Mouse (Mus musculus) CH12.LX (cell line): ENCODE measurements at regions not wholly inside any gene's neighbourhood (a gene's known extent, or its start where the extent isn't known, plus 50 kb on each side); places are given as distances from the start of the nearest gene placed in this dataset.

Experiments used
- DNase-seq: peaks from one replicate; pipeline ENCODE4 v3.0.0-alpha.2; 2013; ENCODE audit errors: extremely low read depth
- H3K27ac ChIP-seq: 2 replicates; pipeline ENCODE4 v1.5.1; 2012; ENCODE audit warnings: low read depth, mild to moderate bottlenecking, control low read depth, moderate library complexity; ENCODE audit not compliant: insufficient read depth
- H3K27me3 ChIP-seq: replicated peaks from 2 replicates; pipeline ENCODE3; 2012; ENCODE audit warnings: inconsistent platforms
- H3K36me3 ChIP-seq, 2 experiments: replicated peaks in 1 of 2; 2 replicates each; pipeline versions ENCODE3 to v1.6.1; 2012; ENCODE audit warnings: inconsistent platforms in 1 of 2, low read length in 1 of 2, mild to moderate bottlenecking in 1 of 2, mixed read lengths in 1 of 2, moderate library complexity in 1 of 2; ENCODE audit not compliant: control insufficient read depth in 1 of 2, insufficient read depth in 1 of 2
- H3K4me1 ChIP-seq, 2 experiments: 2 replicates each; pipeline ENCODE4 v1.6.1; 2012; ENCODE audit warnings: inconsistent platforms in 1 of 2, moderate library complexity in 1 of 2; ENCODE audit not compliant: insufficient read depth in 2 of 2, control insufficient read depth in 1 of 2
- H3K4me2 ChIP-seq: 2 replicates; pipeline ENCODE4 v1.6.1; 2012; ENCODE audit warnings: low read depth, mild to moderate bottlenecking, control low read depth; ENCODE audit not compliant: poor library complexity, insufficient read depth, severe bottlenecking
- H3K4me3 ChIP-seq, 3 experiments: fragments of 150-350 bp in 1 of 3; sonication (generic) in 1 of 3; replicated peaks in 1 of 3; 2 replicates each; pipeline versions ENCODE3 to v1.5.1; 2011 to 2012; ENCODE audit warnings: low read depth in 2 of 3, low read length in 2 of 3, mild to moderate bottlenecking in 2 of 3, moderate library complexity in 2 of 3, control low read depth in 1 of 3, improper control_type of control experiment in 1 of 3, inconsistent platforms in 1 of 3, mixed read lengths in 1 of 3; ENCODE audit not compliant: poor library complexity in 1 of 3
- H3K79me2 ChIP-seq: replicated peaks from 2 replicates; pipeline ENCODE4 v1.6.1; 2012; ENCODE audit warnings: mild to moderate bottlenecking, moderate library complexity; ENCODE audit not compliant: control insufficient read depth, poor library complexity, insufficient read depth, severe bottlenecking; ENCODE audit errors: extremely low read depth
- H3K9ac ChIP-seq: 2 replicates; pipeline ENCODE4 v1.6.1; 2012; ENCODE audit warnings: low read depth, mild to moderate bottlenecking, control low read depth, moderate library complexity; ENCODE audit not compliant: insufficient read depth
- H3K9me3 ChIP-seq: replicated peaks from 2 replicates; pipeline ENCODE3; 2012; ENCODE audit warnings: low read length, inconsistent platforms, mixed read lengths
- BHLHE40 ChIP-seq: IDR thresholded peaks from 2 replicates; pipeline ENCODE4 v1.6.1; 2011; ENCODE audit warnings: mild to moderate bottlenecking, low read depth, low read length, improper control_type of control experiment
- CHD1 ChIP-seq: IDR thresholded peaks from 2 replicates; pipeline ENCODE4 v1.6.1; 2012; ENCODE audit warnings: low read depth, low read length, improper control_type of control experiment, inconsistent platforms
- CHD2 ChIP-seq: IDR thresholded peaks from 2 replicates; pipeline ENCODE4 v1.6.1; 2011; ENCODE audit warnings: low read length, improper control_type of control experiment
- CTCF ChIP-seq, 2 experiments: IDR thresholded peaks in 1 of 2; conservative IDR thresholded peaks in 1 of 2; 2 replicates each; pipeline ENCODE4 v1.5.1; 2011 to 2012; ENCODE audit warnings: low read depth in 2 of 2, low read length in 2 of 2, improper control_type of control experiment in 1 of 2, inconsistent platforms in 1 of 2, mild to moderate bottlenecking in 1 of 2, moderate library complexity in 1 of 2
- ELF1 ChIP-seq: IDR thresholded peaks from 2 replicates; pipeline ENCODE4 v1.6.1; 2014; ENCODE audit warnings: low read depth, mild to moderate bottlenecking, inconsistent platforms, low read length, improper control_type of control experiment
- ETS1 ChIP-seq: conservative IDR thresholded peaks from 2 replicates; pipeline ENCODE4 v1.6.1; 2012; ENCODE audit warnings: low read depth, mild to moderate bottlenecking, inconsistent platforms, low read length, improper control_type of control experiment, moderate library complexity
- GABPA ChIP-seq: IDR thresholded peaks from 2 replicates; pipeline ENCODE4 v1.6.1; 2012; ENCODE audit warnings: low read depth, low read length, improper control_type of control experiment, inconsistent platforms; ENCODE audit not compliant: insufficient replicate concordance
- HCFC1 ChIP-seq: IDR thresholded peaks from 2 replicates; pipeline ENCODE4 v1.6.1; 2012; ENCODE audit warnings: low read depth, mild to moderate bottlenecking, inconsistent platforms, low read length, improper control_type of control experiment
- IRF4 ChIP-seq: IDR thresholded peaks from 2 replicates; pipeline ENCODE4 v1.6.1; 2014; ENCODE audit warnings: low read depth, mild to moderate bottlenecking, inconsistent platforms, low read length, improper control_type of control experiment
- JUN ChIP-seq: IDR thresholded peaks from 2 replicates; pipeline ENCODE4 v1.6.1; 2011; ENCODE audit warnings: low read depth, mild to moderate bottlenecking, low read length, improper control_type of control experiment, moderate library complexity; ENCODE audit not compliant: insufficient read depth
- JUND ChIP-seq: conservative IDR thresholded peaks from 2 replicates; pipeline ENCODE4 v1.6.1; 2011; ENCODE audit warnings: low read depth, low read length, improper control_type of control experiment
- KAT2A ChIP-seq: IDR thresholded peaks from 2 replicates; pipeline ENCODE4 v1.6.1; 2012; ENCODE audit warnings: low read length, improper control_type of control experiment, inconsistent platforms; ENCODE audit not compliant: insufficient replicate concordance
- MAX ChIP-seq: IDR thresholded peaks from 2 replicates; pipeline ENCODE4 v1.6.1; 2011; ENCODE audit warnings: low read length, improper control_type of control experiment
- MAZ ChIP-seq: IDR thresholded peaks from 2 replicates; pipeline ENCODE4 v1.6.1; 2012; ENCODE audit warnings: low read depth, mild to moderate bottlenecking, inconsistent platforms, low read length, improper control_type of control experiment, moderate library complexity
- MEF2A ChIP-seq: IDR thresholded peaks from 2 replicates; pipeline ENCODE4 v1.6.1; 2014; ENCODE audit warnings: low read depth, mild to moderate bottlenecking, inconsistent platforms, low read length, improper control_type of control experiment, borderline replicate concordance
- MXI1 ChIP-seq: IDR thresholded peaks from 2 replicates; pipeline ENCODE4 v1.6.1; 2011; ENCODE audit warnings: mild to moderate bottlenecking, low read depth, low read length, improper control_type of control experiment
- MYC ChIP-seq: IDR thresholded peaks from 2 replicates; pipeline ENCODE4 v1.6.1; 2011; ENCODE audit warnings: low read depth, mild to moderate bottlenecking, improper control_type of control experiment, low read length
- NRF1 ChIP-seq: IDR thresholded peaks from 2 replicates; pipeline ENCODE4 v1.6.1; 2014; ENCODE audit warnings: low read depth, mild to moderate bottlenecking, inconsistent platforms, low read length, improper control_type of control experiment, moderate library complexity
- POLR2A ChIP-seq: IDR thresholded peaks from 2 replicates; pipeline ENCODE4 v1.6.1; 2011; ENCODE audit warnings: low read depth, mild to moderate bottlenecking, improper control_type of control experiment, low read length
- POLR2AphosphoS2 ChIP-seq: IDR thresholded peaks from 2 replicates; pipeline ENCODE4 v1.6.1; 2011; ENCODE audit warnings: low read depth, low read length, improper control_type of control experiment
- RAD21 ChIP-seq: IDR thresholded peaks from 2 replicates; pipeline ENCODE4 v1.6.1; 2011; ENCODE audit warnings: low read depth, mild to moderate bottlenecking, low read length, improper control_type of control experiment, moderate library complexity
- RCOR1 ChIP-seq: conservative IDR thresholded peaks from 2 replicates; pipeline ENCODE4 v1.6.1; 2012; ENCODE audit warnings: low read depth, mild to moderate bottlenecking, inconsistent platforms, low read length, improper control_type of control experiment
- SIN3A ChIP-seq: IDR thresholded peaks from 2 replicates; pipeline ENCODE4 v1.6.1; 2012; ENCODE audit warnings: low read length, improper control_type of control experiment, inconsistent platforms
- TBP ChIP-seq: conservative IDR thresholded peaks from 2 replicates; pipeline ENCODE4 v1.6.1; 2011; ENCODE audit warnings: low read depth, low read length, improper control_type of control experiment
- USF1 ChIP-seq: IDR thresholded peaks from 2 replicates; pipeline ENCODE4 v1.6.1; 2014; ENCODE audit warnings: low read depth, mild to moderate bottlenecking, inconsistent platforms, low read length, improper control_type of control experiment
- USF2 ChIP-seq: conservative IDR thresholded peaks from 2 replicates; pipeline ENCODE4 v1.6.1; 2011; ENCODE audit warnings: low read depth, low read length, improper control_type of control experiment
- ZKSCAN1 ChIP-seq: IDR thresholded peaks from 2 replicates; pipeline ENCODE4 v1.6.1; 2012; ENCODE audit warnings: low read depth, inconsistent platforms, low read length, improper control_type of control experiment, borderline replicate concordance
- ZMIZ1 ChIP-seq: IDR thresholded peaks from 2 replicates; pipeline ENCODE4 v1.6.1; 2012; ENCODE audit warnings: low read depth, mild to moderate bottlenecking, inconsistent platforms, low read length, improper control_type of control experiment
- dilution Hi-C: fragments of 300-500 bp; cut with MboI; formaldehyde crosslinking; loops from 2 replicates; pipeline ENCODE4 v1.14.3; 2020; ENCODE audit warnings: low sequenced_read_pairs; ENCODE audit not compliant: extremely low pct_unique_long_range_greater_than_20kb, extremely low pct_ligation_motif_present
- in situ Hi-C: fragments of 300-500 bp; cut with MboI; formaldehyde crosslinking; loops from 3 replicates; pipeline ENCODE4 v1.14.3; 2019; ENCODE audit warnings: low sequenced_read_pairs, low pct_ligation_motif_present, low pct_unique_long_range_greater_than_20kb, mixed read lengths

GRCm38 (mm10) chr8:104037611-104038010 lies 63.8 kb upstream of the Cdh5 start:
- dilution Hi-C loops (no loop called here), in situ Hi-C loops (loop anchor here (25.0 kb wide), 1 partner anchor 450 kb away; no protein-coding TSS in a partner anchor)
- TF ChIP-seq CTCF (conservative IDR thresholded peaks at IDR 0.05 in 1 of 2, IDR thresholded peaks at IDR 0.05 in 1 of 2; ENCODE audit: low read depth in 2 of 2, low read length in 2 of 2) (no peak), HCFC1 (no peak), TBP (no peak), USF1 (no peak), SIN3A (no peak), POLR2A (no peak), JUND (no peak), RAD21 (no peak), MAX (no peak), CHD1 (no peak), ZMIZ1 (no peak), ETS1 (no peak), ZKSCAN1 (no peak), JUN (no peak), POLR2AphosphoS2 (no peak), MXI1 (no peak), CHD2 (no peak), GABPA (no peak), IRF4 (no peak), MAZ (no peak)
- no peaks in the 10 kb centered on the region for H3K9me3 ChIP-seq
- DNase-seq: no peak
- H3K27ac ChIP-seq: no peak overlapping the region
- H3K4me2 ChIP-seq: no peak overlapping the region
- H3K27me3 ChIP-seq: peaks cover 3% of the 10 kb centered on the region
- no peaks in the 10 kb centered on the region for H3K79me2 ChIP-seq
- H3K9ac ChIP-seq: no peak overlapping the region
- H3K4me1 ChIP-seq: peaks cover 3 to 20% of the 10 kb centered on the region in 2 experiments; a peak in 2 of 4 replicates
- H3K4me3 ChIP-seq: no peak overlapping the region
- no peaks in the 10 kb centered on the region for H3K36me3 ChIP-seq

- no peak overlapping the region for H3K9ac ChIP-seq
- H3K36me3 ChIP-seq: no peaks in the 10 kb centered on the region
- dilution Hi-C loops (no loop called here), in situ Hi-C loops (loop anchor here (25.0 kb wide), 1 partner anchor 452 kb away; no protein-coding TSS in a partner anchor)
- H3K4me2 ChIP-seq: no peak overlapping the region; the same call in 1 of the 2 replicates
- no peak overlapping the region for H3K27ac ChIP-seq
- no peak for TF ChIP-seq MAZ
- TF ChIP-seq KAT2A: no peak
- TF ChIP-seq TBP: no peak
- no peak for TF ChIP-seq MYC
- no peak for TF ChIP-seq RCOR1
- no peak for TF ChIP-seq NRF1
- no peak for TF ChIP-seq MAX
- no peak for TF ChIP-seq MEF2A
- TF ChIP-seq MXI1: no peak
- no peak for TF ChIP-seq USF2
- no peak for TF ChIP-seq USF1
- TF ChIP-seq RAD21: no peak
- no peak for TF ChIP-seq GABPA
- TF ChIP-seq ELF1: no peak
- no peak for TF ChIP-seq BHLHE40
- no peaks in the 10 kb centered on the region for H3K9me3 ChIP-seq
- H3K27me3 ChIP-seq: peaks cover 1% of the 10 kb centered on the region
- no peak overlapping the region for H3K4me3 ChIP-seq
- H3K4me1 ChIP-seq: peaks cover 3 to 23% of the 10 kb centered on the region in 2 experiments; a peak in 2 of 4 replicates
- no peak for DNase-seq
- H3K79me2 ChIP-seq: no peaks in the 10 kb centered on the region
These were observed 61.9 kb upstream of the Cdh5 start for GRCm38 (mm10) chr8:104039526-104039925.
